Mouse (Mus musculus): Measurements from ENCODE around the gene Epb41l4b. TPM values are rescaled to one million over a fixed set of nuclear protein-coding genes. Genes with fewer than 3 reads are reported as not detected.
A peak's percentile ranks its signal among the peaks of the same experiment; 100 is the strongest.

The Epb41l4b gene
- polyA plus RNA-seq, 1 experiment = 16.9 TPM

DNA sequence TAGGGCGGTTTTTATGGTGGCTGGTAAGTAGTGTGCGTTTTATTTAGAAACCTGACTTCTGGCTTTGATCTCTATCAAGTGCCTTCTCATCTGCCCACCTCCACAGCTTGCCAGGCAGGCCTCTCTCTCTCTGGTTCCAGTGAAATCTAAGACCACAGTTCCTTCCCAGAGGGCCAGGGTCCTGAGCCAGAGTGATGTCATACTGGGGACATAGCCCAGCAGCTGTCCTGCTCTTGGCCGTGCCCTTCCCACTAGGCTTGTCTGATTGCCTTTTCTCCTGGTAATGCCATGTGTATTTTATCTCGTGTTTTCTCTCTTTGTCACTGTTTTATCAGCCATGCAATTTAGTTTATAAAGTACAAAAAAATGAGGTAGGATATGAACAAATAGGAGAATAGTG, 40.3 kb upstream of the Epb41l4b start:
- Histone ChIP-seq H3K9me3 (replicated peaks; ENCODE audit: control insufficient read depth, insufficient read depth, low read length, poor library complexity, severe bottlenecking) (no peaks in the 10 kb centered on the region), H3K4me1 (ENCODE audit: control insufficient read depth, insufficient read depth, low read length) (no peaks in the 10 kb centered on the region)
- TF ChIP-seq POLR2A (IDR thresholded peaks at IDR 0.05; ENCODE audit: insufficient read depth, low read length) = no peak
- TF ChIP-seq EP300 (IDR thresholded peaks at IDR 0.05; ENCODE audit: insufficient read depth, low read depth, low read length) = no peak
- TF ChIP-seq CTCF (IDR thresholded peaks at IDR 0.05; ENCODE audit: low read depth, low read length) = no peak

DNA sequence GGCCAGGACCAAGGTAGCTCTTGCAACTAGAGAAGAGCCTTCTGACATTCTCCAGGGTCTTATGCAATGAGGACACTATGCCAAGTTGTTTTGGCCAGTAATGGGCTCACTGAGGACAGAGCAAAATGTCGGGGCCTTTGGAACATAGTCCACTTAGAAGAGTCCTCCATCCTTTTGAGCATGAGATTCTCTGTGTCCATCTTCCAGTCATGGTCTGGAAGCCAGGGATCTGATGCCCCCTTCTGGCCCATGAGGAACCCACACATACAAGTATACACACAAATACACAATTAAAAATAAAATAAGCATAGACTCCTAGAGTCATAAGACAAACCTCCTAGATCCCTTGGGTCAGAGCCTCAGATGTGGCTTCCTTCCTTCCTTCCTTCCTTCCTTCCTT, 38.3 kb upstream of the Epb41l4b start:
- no peak overlapping the region for H3K4me3 ChIP-seq (ENCODE audit: low read depth, low read length)
- no peaks in the 10 kb centered on the region for H3K36me3 ChIP-seq (ENCODE audit: control insufficient read depth, insufficient read depth, low read length, poor library complexity, severe bottlenecking)
- H3K27ac ChIP-seq (ENCODE audit: insufficient read depth, low read length) = no peak overlapping the region
- no peak overlapping the region for H3K9ac ChIP-seq (ENCODE audit: low read depth, poor library complexity, severe bottlenecking)
- no peak for TF ChIP-seq POLR2A (IDR thresholded peaks at IDR 0.05; ENCODE audit: insufficient read depth, low read length)
- peak; percentile 37 for TF ChIP-seq CTCF (IDR thresholded peaks at IDR 0.05; ENCODE audit: low read depth, low read length)
- no peak for TF ChIP-seq EP300 (IDR thresholded peaks at IDR 0.05; ENCODE audit: insufficient read depth, low read depth, low read length)
- no peaks in the 10 kb centered on the region for H3K9me3 ChIP-seq (replicated peaks; ENCODE audit: control insufficient read depth, insufficient read depth, low read length, poor library complexity, severe bottlenecking)
- H3K27me3 ChIP-seq (ENCODE audit: control insufficient read depth, insufficient read depth, low read length, poor library complexity, severe bottlenecking) = no peaks in the 10 kb centered on the region
- H3K4me1 ChIP-seq (ENCODE audit: control insufficient read depth, insufficient read depth, low read length) = no peaks in the 10 kb centered on the region

More for the DNA sequence above, 40.3 kb upstream of the Epb41l4b start:
- H3K36me3 ChIP-seq (ENCODE audit: control insufficient read depth, insufficient read depth, low read length, poor library complexity, severe bottlenecking) = no peaks in the 10 kb centered on the region
- H3K9ac ChIP-seq (ENCODE audit: low read depth, poor library complexity, severe bottlenecking) = no peak overlapping the region
- H3K27ac ChIP-seq (ENCODE audit: insufficient read depth, low read length) = no peak overlapping the region
- H3K4me3 ChIP-seq (ENCODE audit: low read depth, low read length) = no peak overlapping the region
- no peaks in the 10 kb centered on the region for H3K27me3 ChIP-seq (ENCODE audit: control insufficient read depth, insufficient read depth, low read length, poor library complexity, severe bottlenecking)

GRCm38 (mm10) chr4:57178881-57179280, 35.6 kb upstream of the Epb41l4b start:
- Histone ChIP-seq H3K27me3 (ENCODE audit: control insufficient read depth, insufficient read depth, low read length, poor library complexity, severe bottlenecking) (no peaks in the 10 kb centered on the region), H3K9me3 (replicated peaks; ENCODE audit: control insufficient read depth, insufficient read depth, low read length, poor library complexity, severe bottlenecking) (no peaks in the 10 kb centered on the region), H3K27ac (ENCODE audit: insufficient read depth, low read length) (no peak overlapping the region), H3K9ac (ENCODE audit: low read depth, poor library complexity, severe bottlenecking) (no peak overlapping the region), H3K4me3 (ENCODE audit: low read depth, low read length) (no peak overlapping the region), H3K36me3 (ENCODE audit: control insufficient read depth, insufficient read depth, low read length, poor library complexity, severe bottlenecking) (no peaks in the 10 kb centered on the region), H3K4me1 (ENCODE audit: control insufficient read depth, insufficient read depth, low read length) (no peaks in the 10 kb centered on the region)
- no peak for TF ChIP-seq EP300 (IDR thresholded peaks at IDR 0.05; ENCODE audit: insufficient read depth, low read depth, low read length)
- TF ChIP-seq CTCF (IDR thresholded peaks at IDR 0.05; ENCODE audit: low read depth, low read length) = no peak
- no peak for TF ChIP-seq POLR2A (IDR thresholded peaks at IDR 0.05; ENCODE audit: insufficient read depth, low read length)

GRCm38 (mm10) chr4:57175329-57175728, 32.1 kb upstream of the Epb41l4b start:
- no peaks in the 10 kb centered on the region for H3K9me3 ChIP-seq (replicated peaks; ENCODE audit: control insufficient read depth, insufficient read depth, low read length, poor library complexity, severe bottlenecking)

DNA sequence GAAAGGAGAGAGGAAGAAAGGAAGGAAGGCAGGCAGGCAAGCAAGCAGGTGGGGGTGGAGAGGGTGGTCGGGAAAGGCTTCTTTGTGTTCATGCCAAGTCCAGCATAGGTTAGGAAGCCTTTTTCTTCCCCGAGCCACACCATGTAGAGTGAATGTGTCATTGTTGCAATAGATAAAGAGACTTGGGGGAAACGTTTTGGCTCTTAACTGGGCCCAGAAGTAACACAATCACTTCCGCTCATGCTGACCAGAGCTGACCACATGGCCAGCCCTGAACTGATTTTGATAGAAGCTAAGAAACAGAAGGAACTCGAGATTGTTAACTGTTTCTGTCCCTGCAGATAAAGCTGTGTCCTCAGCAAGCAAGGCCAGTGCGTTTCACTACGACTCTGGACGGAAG, 29.6 kb upstream of the Epb41l4b start:
- H3K4me3 ChIP-seq (ENCODE audit: low read depth, low read length) = no peak overlapping the region
- H3K27me3 ChIP-seq (ENCODE audit: control insufficient read depth, insufficient read depth, low read length, poor library complexity, severe bottlenecking) = no peaks in the 10 kb centered on the region
- TF ChIP-seq CTCF (IDR thresholded peaks at IDR 0.05; ENCODE audit: low read depth, low read length) (no peak), POLR2A (IDR thresholded peaks at IDR 0.05; ENCODE audit: insufficient read depth, low read length) (no peak), EP300 (IDR thresholded peaks at IDR 0.05; ENCODE audit: insufficient read depth, low read depth, low read length) (no peak)
- no peak overlapping the region for H3K27ac ChIP-seq (ENCODE audit: insufficient read depth, low read length)
- no peaks in the 10 kb centered on the region for H3K4me1 ChIP-seq (ENCODE audit: control insufficient read depth, insufficient read depth, low read length)
- H3K9me3 ChIP-seq (replicated peaks; ENCODE audit: control insufficient read depth, insufficient read depth, low read length, poor library complexity, severe bottlenecking) = no peaks in the 10 kb centered on the region
- no peak overlapping the region for H3K9ac ChIP-seq (ENCODE audit: low read depth, poor library complexity, severe bottlenecking)
- H3K36me3 ChIP-seq (ENCODE audit: control insufficient read depth, insufficient read depth, low read length, poor library complexity, severe bottlenecking) = no peaks in the 10 kb centered on the region

More at GRCm38 (mm10) chr4:57175329-57175728, 32.1 kb upstream of the Epb41l4b start:
- H3K27ac ChIP-seq (ENCODE audit: insufficient read depth, low read length) = no peak overlapping the region
- TF ChIP-seq POLR2A (IDR thresholded peaks at IDR 0.05; ENCODE audit: insufficient read depth, low read length) = no peak
- TF ChIP-seq EP300 (IDR thresholded peaks at IDR 0.05; ENCODE audit: insufficient read depth, low read depth, low read length) = no peak
- TF ChIP-seq CTCF (IDR thresholded peaks at IDR 0.05; ENCODE audit: low read depth, low read length) = no peak
- H3K36me3 ChIP-seq (ENCODE audit: control insufficient read depth, insufficient read depth, low read length, poor library complexity, severe bottlenecking) = no peaks in the 10 kb centered on the region
- no peak overlapping the region for H3K9ac ChIP-seq (ENCODE audit: low read depth, poor library complexity, severe bottlenecking)
- H3K27me3 ChIP-seq (ENCODE audit: control insufficient read depth, insufficient read depth, low read length, poor library complexity, severe bottlenecking) = no peaks in the 10 kb centered on the region
- H3K4me1 ChIP-seq (ENCODE audit: control insufficient read depth, insufficient read depth, low read length) = no peaks in the 10 kb centered on the region
- no peak overlapping the region for H3K4me3 ChIP-seq (ENCODE audit: low read depth, low read length)

- H3K36me3 ChIP-seq (ENCODE audit: control insufficient read depth, insufficient read depth, low read length, poor library complexity, severe bottlenecking) = no peaks in the 10 kb centered on the region
- H3K9me3 ChIP-seq (replicated peaks; ENCODE audit: control insufficient read depth, insufficient read depth, low read length, poor library complexity, severe bottlenecking) = no peaks in the 10 kb centered on the region
- H3K27me3 ChIP-seq (ENCODE audit: control insufficient read depth, insufficient read depth, low read length, poor library complexity, severe bottlenecking) = no peaks in the 10 kb centered on the region
- no peak overlapping the region for H3K4me3 ChIP-seq (ENCODE audit: low read depth, low read length)
- H3K9ac ChIP-seq (ENCODE audit: low read depth, poor library complexity, severe bottlenecking) = no peak overlapping the region
- no peak overlapping the region for H3K27ac ChIP-seq (ENCODE audit: insufficient read depth, low read length)
- TF ChIP-seq CTCF (IDR thresholded peaks at IDR 0.05; ENCODE audit: low read depth, low read length) (no peak), EP300 (IDR thresholded peaks at IDR 0.05; ENCODE audit: insufficient read depth, low read depth, low read length) (no peak), POLR2A (IDR thresholded peaks at IDR 0.05; ENCODE audit: insufficient read depth, low read length) (no peak)
- H3K4me1 ChIP-seq (ENCODE audit: control insufficient read depth, insufficient read depth, low read length) = no peaks in the 10 kb centered on the region
Observed at GRCm38 (mm10) chr4:57171817-57172216, 28.6 kb upstream of the Epb41l4b start.

Data from ES-Bruce4 (cell line).